19 mouse cellular contexts compared by ENCODE assay signal in genomic region chr7:115447091-115447490, GRCm38 (mm10).
A peak's percentile ranks its signal among the peaks of the same experiment; 100 is the strongest.
DNase-seq lines count a peak whose midpoint lies in the region; ATAC-seq lines count a peak whose summit lies in the region.
"Had no signal": no experiment of that assay in that cellular context is flagged by ENCODE, and none has a peak within 500 bp of the region (broad histone marks: within the 10 kb centered on the region; RNA-seq: fewer than 3 reads in every experiment).

No protein-coding gene starts in this region.

- intact Hi-C loops in left cerebral cortex, postnatal 4 days (cut with DNase I) = no loop called here

- ATAC-seq in monocyte, adult 5-6 weeks (replicated peaks; ENCODE audit: insufficient number of reproducible peaks, low FRiP score, low TSS enrichment, poor library complexity, severe bottlenecking) = no peak
- ATAC-seq: forebrain, embryonic 14.5 days; inflammation-experienced regulatory T-cells, adult 6 months; midbrain, embryonic 13.5 days had no signal

- peak; percentile 8 for DNase-seq in layer of hippocampus, adult 11-12 months (ENCODE audit: low spot score)
- DNase-seq in layer of hippocampus, postnatal 14 days (ENCODE audit: low spot score in 2 of 2) = no peak
- peak; percentile 20 for DNase-seq in right cerebral cortex, adult 18-20 months
- DNase-seq in right cerebral cortex, postnatal 14 days = no peak
- peak; percentile 4 for DNase-seq in forelimb bud, embryonic 11.5 days (ENCODE audit: low read depth, low spot score)
- DNase-seq in left cerebral cortex, postnatal 4 days = peak; percentile 21
- no peak for DNase-seq in kidney, adult 9 months
- DNase-seq: adrenal gland, postnatal 25 days; B cell, adult 2 months; cerebellum, adult 8-10 months; cerebellum, postnatal 36 days; heart, adult 2 months; heart, postnatal 4 days; liver; thymus, postnatal 14 days had no signal

Comparison
In these comparisons a context has a peak if more than half of its experiments do, and no peak if none do; other contexts are left out.
1. DNase-seq: peak in layer of hippocampus, adult 11-12 months (single experiment), right cerebral cortex, adult 18-20 months (single experiment), forelimb bud, embryonic 11.5 days (single experiment) and left cerebral cortex, postnatal 4 days (single experiment); none in layer of hippocampus, postnatal 14 days (0 of 2), right cerebral cortex, postnatal 14 days (single experiment) and kidney, adult 9 months (single experiment).